Mouse (Mus musculus) regulatory T cell (primary cell): ENCODE results near the gene Mocs1.
"Not testable (repeated sequence)": the region's sequence is repeated elsewhere in the genome, so short reads cannot be mapped to it uniquely, and the experiment has no call there.

ENCODE experiments used
- in situ Hi-C: fragments of 300-600 bp; cut with MboI, MseI; formaldehyde crosslinking; loops from one replicate; pipeline ENCODE4 v1.15.1; 2025; ENCODE audit warnings: high pct_unique_total_duplicates

Gene Mocs1

DNA sequence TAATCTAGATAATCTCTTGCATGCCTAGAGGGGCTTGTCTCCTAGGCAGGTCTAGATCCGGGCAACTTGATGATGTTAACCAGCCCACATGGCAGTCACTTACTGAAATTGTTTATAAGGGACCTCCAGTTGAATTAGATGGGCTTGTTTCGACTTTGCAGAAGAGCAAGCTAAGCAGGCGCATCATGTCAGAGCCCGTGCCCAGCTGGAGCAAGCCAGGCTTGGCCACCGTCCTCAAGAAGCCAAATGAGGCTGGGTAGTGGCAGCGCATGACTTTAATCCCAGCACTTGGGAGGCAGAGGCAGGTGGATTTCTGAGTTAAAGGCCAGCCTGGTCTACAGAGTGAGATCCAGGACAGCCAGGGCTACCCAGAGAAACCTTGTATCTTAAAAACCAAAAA is 3.0 kb downstream of the Mocs1 start:
- in situ Hi-C loops: no loop called here

- in situ Hi-C loops: no loop called here
Observed at GRCm38 (mm10) chr17:49432071-49432711, 4.0 kb downstream of the Mocs1 start.

GRCm38 (mm10) chr17:49433071-49433470 is 4.9 kb downstream of the Mocs1 start:
- in situ Hi-C loops: no loop called here

DNA sequence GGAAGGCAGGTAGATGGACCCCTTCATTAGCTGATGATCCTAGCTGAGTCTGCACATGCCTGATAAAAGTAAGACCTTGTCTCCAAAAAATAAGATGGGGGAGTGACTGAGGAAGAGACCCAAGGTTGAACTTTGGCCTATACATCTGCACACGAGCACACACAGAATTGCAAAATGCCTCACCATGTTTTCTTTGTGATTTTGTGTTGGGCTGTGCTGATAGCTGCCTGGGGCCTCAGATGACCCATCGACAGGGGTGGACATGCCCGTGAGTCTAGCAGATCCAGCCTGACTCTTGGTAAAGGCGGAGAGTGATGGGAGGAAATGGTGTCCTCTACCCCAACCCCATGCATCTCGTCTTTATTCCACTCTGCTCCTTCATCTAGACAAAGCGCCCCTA is 6.1 kb downstream of the Mocs1 start:
- in situ Hi-C loops: no loop called here

GRCm38 (mm10) chr17:49435081-49435480 is 6.9 kb downstream of the Mocs1 start:
- in situ Hi-C loops: no loop called here

DNA sequence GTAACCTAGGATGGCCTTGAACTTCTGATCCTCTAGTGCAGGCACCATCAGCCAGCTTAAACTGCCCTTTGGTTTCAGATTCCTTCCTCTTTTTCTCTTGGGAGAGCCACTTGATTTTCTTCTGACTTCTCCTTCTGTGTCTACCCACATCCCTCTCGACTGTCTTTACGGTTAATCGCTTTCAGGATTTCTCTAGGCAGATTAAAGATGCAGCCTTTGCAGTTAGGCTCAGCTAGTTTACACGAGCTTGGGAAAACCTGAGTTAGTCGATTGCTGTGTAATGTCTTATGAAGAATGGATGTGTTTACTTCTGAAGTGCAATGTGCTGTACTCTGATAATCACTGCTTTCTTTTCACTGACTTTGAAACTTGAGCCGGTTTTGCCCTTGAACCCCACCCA is 8.5 kb downstream of the Mocs1 start:
- in situ Hi-C loops: no loop called here

- in situ Hi-C loops: not testable (repeated sequence)
Observed at GRCm38 (mm10) chr17:49437306-49437705, 9.1 kb downstream of the Mocs1 start.

GRCm38 (mm10) chr17:49438822-49439574 is 10.8 kb downstream of the Mocs1 start:
- in situ Hi-C loops: no loop called here

DNA sequence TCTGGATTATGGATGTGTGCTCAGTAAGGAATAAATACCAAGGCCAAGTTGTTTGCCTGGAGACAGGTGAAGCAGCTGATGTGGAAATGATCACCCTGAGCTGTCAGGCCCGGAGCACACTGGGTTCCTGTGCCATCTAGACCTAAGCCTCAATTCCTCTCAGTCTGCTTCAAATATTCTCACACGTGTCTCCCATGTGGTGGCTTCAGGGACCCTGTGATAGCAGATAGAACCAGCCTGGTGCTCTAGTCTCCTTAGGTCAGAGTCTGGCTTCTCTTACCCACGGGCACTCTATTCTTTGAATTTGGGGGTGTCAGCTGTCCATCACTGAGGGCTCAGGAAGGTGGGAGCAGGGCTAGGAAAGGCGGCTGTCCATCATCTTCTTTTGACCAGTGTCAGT is 11.5 kb downstream of the Mocs1 start:
- in situ Hi-C loops: no loop called here

DNA sequence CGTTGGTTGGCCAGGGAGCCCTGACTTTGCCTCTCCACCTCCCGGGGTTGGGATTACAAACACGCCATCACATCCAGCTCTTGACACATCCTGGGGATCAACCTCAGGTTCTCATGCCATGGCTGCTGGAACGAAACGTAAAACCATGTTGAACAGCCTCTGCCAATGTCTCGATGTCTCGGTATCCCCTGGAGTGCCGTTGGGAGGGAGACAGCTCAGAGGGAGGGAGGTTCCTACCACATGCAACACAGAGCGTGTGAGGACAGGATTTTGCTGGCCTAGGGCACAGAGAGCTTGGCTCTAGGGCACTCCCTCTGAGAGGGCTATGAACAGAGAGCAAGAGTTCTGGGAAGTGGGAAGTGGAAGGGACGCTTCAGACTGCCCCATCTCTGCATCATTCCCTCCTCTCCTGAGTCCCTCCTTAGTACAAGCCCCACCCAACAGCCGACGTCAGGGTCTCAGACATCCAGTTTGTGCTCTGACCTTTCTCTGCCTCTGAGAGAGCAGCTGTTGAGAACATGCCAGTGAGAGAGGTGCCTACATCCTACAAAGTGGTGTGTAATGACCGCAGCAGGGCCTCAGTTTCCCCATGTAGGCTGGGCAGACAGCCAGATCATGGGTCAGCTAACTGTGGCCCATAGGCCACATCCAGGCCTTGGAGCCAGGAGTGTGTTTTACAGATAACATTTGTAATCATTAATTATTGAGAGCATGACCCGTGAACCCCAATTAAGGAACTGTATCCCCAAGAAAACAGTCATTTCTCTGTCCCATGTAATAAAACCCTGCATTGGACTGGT is 12.4 kb downstream of the Mocs1 start:
- in situ Hi-C loops: no loop called here

- in situ Hi-C loops: not testable (repeated sequence)
Observed at GRCm38 (mm10) chr17:49442841-49443240, 14.7 kb downstream of the Mocs1 start.

GRCm38 (mm10) chr17:49448570-49449229 is 20.5 kb downstream of the Mocs1 start:
- in situ Hi-C loops: no loop called here

DNA sequence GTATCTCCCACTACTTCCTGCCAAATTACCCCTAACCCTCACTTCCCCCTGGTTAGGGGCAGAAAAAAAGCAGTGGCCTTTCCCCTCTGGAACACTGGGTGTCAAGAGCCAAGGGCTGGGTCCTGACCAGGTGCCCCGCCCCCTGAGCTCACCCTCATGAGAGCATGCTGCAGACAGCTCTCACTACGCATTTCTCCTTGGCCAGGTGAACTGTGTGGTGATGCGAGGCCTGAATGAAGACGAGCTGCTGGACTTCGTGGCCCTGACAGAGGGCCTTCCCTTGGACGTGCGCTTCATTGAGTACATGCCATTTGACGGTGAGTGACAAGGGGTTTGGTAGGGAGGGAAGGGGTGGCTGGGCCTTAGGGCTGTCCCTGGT is 21.1 kb downstream of the Mocs1 start:
- in situ Hi-C loops: no loop called here

DNA sequence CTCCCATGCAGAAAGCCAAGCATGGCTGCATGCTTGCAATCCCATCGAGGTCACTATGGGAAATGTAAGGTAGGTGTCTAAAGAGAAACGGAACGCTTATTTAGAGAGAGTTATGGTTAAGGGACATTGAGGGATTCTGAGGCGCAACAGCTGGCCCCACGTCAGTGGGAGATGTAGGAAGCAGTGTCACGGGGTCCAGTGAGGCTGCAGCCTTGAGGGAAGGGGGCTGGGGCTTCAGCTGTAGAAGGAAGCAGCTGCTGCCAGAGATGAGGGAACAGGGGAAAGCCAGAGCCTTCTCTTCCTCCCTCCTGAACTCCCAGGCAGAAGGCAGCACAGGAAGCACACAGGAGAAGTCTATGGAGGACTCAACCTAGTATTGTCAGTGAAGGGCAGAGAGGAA is 22.8 kb downstream of the Mocs1 start:
- in situ Hi-C loops: no loop called here

DNA sequence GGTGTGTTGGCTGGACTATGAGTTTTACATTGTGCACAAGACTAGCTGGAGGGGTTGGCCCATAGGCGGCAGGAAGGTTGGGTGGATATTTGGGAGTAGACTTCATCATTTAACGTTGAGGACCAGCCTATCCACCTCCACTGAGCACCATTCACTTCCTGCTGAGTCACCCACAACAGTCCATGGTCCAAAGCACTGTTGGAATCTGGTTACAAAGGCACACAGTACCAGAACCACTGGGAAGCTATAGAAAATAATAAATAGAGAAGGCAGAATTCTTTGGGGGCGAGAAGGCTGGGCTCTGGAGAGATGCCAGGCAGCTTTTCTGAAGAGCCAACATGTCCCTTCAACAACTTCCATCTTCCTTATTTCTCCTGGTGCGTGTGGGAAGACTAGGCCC is 28.2 kb downstream of the Mocs1 start:
- in situ Hi-C loops: loop anchor here (5.0 kb wide), 1 partner anchor 49 kb away; no protein-coding TSS in a partner anchor

- in situ Hi-C loops: loop anchor here (5.0 kb wide), 1 partner anchor 51 kb away; no protein-coding TSS in a partner anchor
Observed at GRCm38 (mm10) chr17:49457833-49458232, 29.7 kb downstream of the Mocs1 start.

GRCm38 (mm10) chr17:49458386-49458785 is 30.2 kb downstream of the Mocs1 start:
- in situ Hi-C loops: loop anchor here (5.0 kb wide), 1 partner anchor 51 kb away; no protein-coding TSS in a partner anchor

- in situ Hi-C loops: loop anchor here (10.0 kb wide), 3 partner anchors 440 to 1500 kb away; no protein-coding TSS in a partner anchor
Observed at GRCm38 (mm10) chr17:49464884-49465283, 36.7 kb downstream of the Mocs1 start.

DNA sequence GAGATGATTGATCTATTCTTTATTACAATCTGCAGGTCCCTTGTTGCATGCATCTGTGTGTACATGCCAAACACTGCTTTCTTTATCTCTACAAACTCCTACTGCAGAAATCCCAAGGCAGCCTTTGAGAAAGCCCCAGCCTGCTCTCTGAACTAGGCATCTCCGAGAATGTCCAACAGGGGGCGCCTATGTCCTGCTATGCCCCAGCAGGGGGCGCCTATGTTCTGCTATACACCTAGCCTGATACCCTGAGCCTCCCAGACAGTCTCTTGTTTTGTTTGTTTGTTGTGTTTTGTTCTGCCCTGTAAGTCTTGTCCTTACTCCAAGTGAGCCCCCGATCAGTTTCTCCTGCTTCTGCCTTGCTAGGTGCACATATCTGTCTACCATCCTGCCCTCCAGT is 40.1 kb downstream of the Mocs1 start:
- in situ Hi-C loops: loop anchor here (10.0 kb wide), 3 partner anchors 437 to 1503 kb away; no protein-coding TSS in a partner anchor

DNA sequence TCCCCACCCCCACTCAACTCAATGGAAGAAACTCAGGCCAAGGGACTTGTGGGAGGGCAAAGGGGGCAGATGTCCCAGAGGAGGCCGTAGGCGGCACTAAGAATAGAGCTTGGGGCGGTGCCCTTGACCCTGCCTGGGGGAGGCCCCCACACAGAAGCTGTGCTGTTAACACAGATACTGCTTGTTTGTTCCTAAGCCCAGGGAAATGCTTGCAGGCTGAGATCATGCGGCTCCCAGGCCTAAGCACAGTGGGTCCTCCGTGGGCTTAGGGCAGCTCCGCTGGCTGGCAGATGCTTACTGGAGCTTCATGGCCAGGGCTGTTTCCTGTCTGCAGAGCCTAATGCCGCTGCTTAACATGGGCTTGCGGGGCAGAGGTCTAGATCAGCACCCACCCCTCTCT is 44.5 kb downstream of the Mocs1 start:
- in situ Hi-C loops: no loop called here

- in situ Hi-C loops: no loop called here
Observed at GRCm38 (mm10) chr17:49474051-49474450, 45.9 kb downstream of the Mocs1 start.

GRCm38 (mm10) chr17:49475174-49475573 is 47.0 kb downstream of the Mocs1 start:
- in situ Hi-C loops: no loop called here
